Mouse (Mus musculus) B cell, adult 62 days (primary cell): Measurements from ENCODE around the gene Gm6309. TPM values are rescaled to one million over a fixed set of nuclear protein-coding genes. Genes with fewer than 3 reads are reported as not detected.

ENCODE experiments used
- total RNA-seq: library from RNA; stranded (reverse); gene quantifications from 4 replicates; pipeline ENCODE4 v1.2.4, GENCODE M21; 2023

The Gm6309 gene
- not detected in 4 replicates for total RNA-seq

DNA sequence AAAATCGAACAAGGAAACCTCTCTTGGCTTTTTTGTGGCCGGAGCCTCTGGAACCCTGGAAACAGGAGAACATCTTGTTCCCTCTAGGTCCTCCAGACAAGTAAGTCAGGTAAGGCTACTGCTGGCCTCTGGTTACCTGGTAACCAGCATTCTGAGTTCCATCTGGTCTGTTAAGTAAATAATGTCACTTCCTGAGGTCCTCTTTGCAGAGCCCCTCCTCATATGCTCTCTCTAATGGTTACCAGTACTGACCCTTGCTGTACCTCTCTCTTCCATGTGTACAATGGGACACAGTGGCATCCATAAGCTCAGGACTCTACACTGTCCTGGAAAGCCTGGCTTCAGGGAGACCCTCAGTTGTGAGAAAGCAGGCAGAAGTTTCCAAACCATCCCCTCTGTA is at the start of gene Gm6309:
Gene Gm6309, minus strand, starts transcription at position 101 of the 400 bp plus-strand sequence.

DNA sequence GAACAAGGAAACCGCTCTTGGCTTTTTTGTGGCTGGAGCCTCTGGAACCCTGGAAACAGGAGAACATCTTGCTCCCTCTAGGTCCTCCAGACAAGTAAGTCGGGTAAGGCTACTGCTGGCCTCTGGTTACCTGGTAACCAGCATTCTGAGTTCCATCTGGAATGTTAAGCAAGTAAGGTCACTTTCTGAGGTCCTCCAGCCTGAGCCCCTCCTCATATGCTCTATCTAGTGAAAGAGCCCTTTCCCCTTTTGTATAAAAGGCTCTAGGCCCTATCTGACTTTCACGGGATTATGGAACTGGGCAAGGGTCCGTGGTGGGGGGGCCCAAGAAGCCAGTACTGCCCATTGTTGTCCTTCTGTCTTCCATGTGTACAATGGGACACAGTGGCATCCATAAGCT is 14.7 kb upstream of the Gm6309 start, which contains the start of gene 1700001J03Rik:
Gene 1700001J03Rik, minus strand, starts transcription at position 101 of the 400 bp plus-strand sequence.

DNA sequence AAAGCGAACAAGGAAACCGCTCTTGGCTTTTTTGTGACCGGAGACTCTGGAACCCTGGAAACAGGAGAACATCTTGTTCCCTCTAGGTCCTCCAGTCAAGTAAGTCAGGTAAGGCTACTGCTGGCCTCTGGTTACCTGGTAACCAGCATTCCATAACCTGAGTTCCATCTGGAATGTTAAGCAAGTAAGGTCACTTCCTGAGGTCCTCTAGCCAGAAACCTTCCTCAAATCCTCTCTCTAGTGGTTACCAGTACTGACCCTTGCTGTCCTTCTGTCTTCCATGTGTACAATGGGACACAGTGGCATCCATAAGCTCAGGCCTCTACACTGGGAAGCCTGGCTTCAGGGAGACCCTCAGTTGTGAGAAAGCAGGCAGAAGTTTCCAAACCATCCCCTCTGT is 10.1 kb downstream of the Gm6309 start, which contains the start of gene Gm5565:
Gene Gm5565, minus strand, starts transcription at position 101 of the 400 bp plus-strand sequence.

Other genes starting within 250 kb of the Gm6309 start
- gene Cyp3a25, start 161.1 kb downstream of the Gm6309 start, total RNA-seq: not detected in 4 replicates
- gene Cyp3a59, start 91.5 kb downstream of the Gm6309 start, total RNA-seq: not detected in 4 replicates
- not detected in 4 replicates for gene Gm5565, start 10.2 kb downstream of the Gm6309 start, total RNA-seq
- 1.8 to 3.3 TPM (median 2.7 TPM) in 4 replicates for gene 1700001J03Rik, start 14.6 kb upstream of the Gm6309 start, total RNA-seq
- 35.5 to 45.7 TPM (median 43.3 TPM) in 4 replicates for gene Rnf6, start 50.8 kb upstream of the Gm6309 start, total RNA-seq
- gene Cdk8, start 60.5 kb upstream of the Gm6309 start, total RNA-seq: 46.1 to 57.4 TPM (median 53.8 TPM) in 4 replicates
- not detected in 4 replicates for gene Wasf3, start 214.3 kb upstream of the Gm6309 start, total RNA-seq